Comparison of ENCODE assay signal across 12 mouse cellular contexts in genomic region chr4:59252386-59253054, GRCm38 (mm10).
DNase-seq lines count a peak whose midpoint lies in the region; ATAC-seq and TF ChIP-seq lines count a peak whose summit lies in the region.
"Had no signal": no experiment of that assay in that cellular context is flagged by ENCODE, and none has a peak within 500 bp of the region (broad histone marks: within the 10 kb centered on the region; RNA-seq: fewer than 3 reads in every experiment).

No protein-coding gene starts in this region.

- no peaks in the 10 kb centered on the region for H3K36me3 ChIP-seq in embryonic facial prominence, embryonic 13.5 days
- no peaks in the 10 kb centered on the region for H3K36me3 ChIP-seq in embryonic facial prominence, embryonic 10.5 days (replicated peaks)
- no peaks in the 10 kb centered on the region for H3K36me3 ChIP-seq in spleen, adult 2 months (ENCODE audit: control insufficient read depth, insufficient read depth, low read length)
- H3K36me3 ChIP-seq in lung, embryonic 15.5 days: no peaks in the 10 kb centered on the region
- no peaks in the 10 kb centered on the region for H3K36me3 ChIP-seq in stomach, postnatal 0 days (ENCODE audit: control insufficient read depth, insufficient read depth, low read length)
- H3K36me3 ChIP-seq in forebrain, embryonic 13.5 days (ENCODE audit: poor library complexity, severe bottlenecking): no peaks in the 10 kb centered on the region
- H3K36me3 ChIP-seq: embryonic facial prominence, embryonic 12.5 days had no signal

- ATAC-seq in embryonic facial prominence, embryonic 13.5 days (ENCODE audit: insufficient number of reproducible peaks, insufficient read depth, low FRiP score, low TSS enrichment, low read depth): no peak
- peak; percentile 35 for ATAC-seq in lung, embryonic 15.5 days (ENCODE audit: borderline replicate concordance, extremely low read depth, low FRiP score, low TSS enrichment)
- ATAC-seq in stomach, postnatal 0 days (ENCODE audit: low FRiP score, low TSS enrichment): peak; percentile 81
- ATAC-seq in forebrain, embryonic 13.5 days: no peak

- DNase-seq in embryonic facial prominence, embryonic 10.5 days (ENCODE audit: low spot score): no peak
- DNase-seq in spleen, adult 2 months (ENCODE audit: low read depth in 1 of 2, low spot score in 2 of 2): no peak
- DNase-seq in spleen, postnatal 4 days (ENCODE audit: low spot score in 2 of 2): no peak
- DNase-seq in stomach, postnatal 0 days (ENCODE audit: low spot score): peak; percentile 43
- no peak for DNase-seq in kidney, adult 11 months
- DNase-seq: adrenal gland, adult 8-10 months; cerebellum, postnatal 25 days; heart, postnatal 14 days had no signal

- no peak for TF ChIP-seq POLR2A in spleen, adult 2 months (IDR thresholded peaks at IDR 0.05; ENCODE audit: low read depth, low read length)

- H3K4me3 ChIP-seq in embryonic facial prominence, embryonic 13.5 days: no peak overlapping the region
- no peak overlapping the region for H3K4me3 ChIP-seq in embryonic facial prominence, embryonic 10.5 days
- no peak overlapping the region for H3K4me3 ChIP-seq in spleen, adult 2 months (ENCODE audit: extremely low read depth, insufficient read depth, insufficient read length)
- H3K4me3 ChIP-seq in lung, embryonic 15.5 days: no peak overlapping the region
- no peak overlapping the region for H3K4me3 ChIP-seq in stomach, postnatal 0 days (ENCODE audit: low read depth, low read length)
- no peak overlapping the region for H3K4me3 ChIP-seq in forebrain, embryonic 13.5 days
- H3K4me3 ChIP-seq: embryonic facial prominence, embryonic 12.5 days had no signal

- no peaks in the 10 kb centered on the region for H3K4me1 ChIP-seq in embryonic facial prominence, embryonic 13.5 days
- no peaks in the 10 kb centered on the region for H3K4me1 ChIP-seq in embryonic facial prominence, embryonic 10.5 days
- peaks cover 26% of the 10 kb centered on the region; the same call in 1 of the 2 replicates for H3K4me1 ChIP-seq in spleen, adult 2 months (ENCODE audit: control insufficient read depth, insufficient read depth, insufficient read length)
- peaks cover 9% of the 10 kb centered on the region; the same call in 1 of the 2 replicates for H3K4me1 ChIP-seq in lung, embryonic 15.5 days
- H3K4me1 ChIP-seq in stomach, postnatal 0 days (replicated peaks; ENCODE audit: control insufficient read depth, insufficient read depth): no peaks in the 10 kb centered on the region
- H3K4me1 ChIP-seq in forebrain, embryonic 13.5 days: no peaks in the 10 kb centered on the region
- H3K4me1 ChIP-seq: embryonic facial prominence, embryonic 12.5 days had no signal

- H3K4me2 ChIP-seq in embryonic facial prominence, embryonic 13.5 days: no peak overlapping the region
- H3K4me2 ChIP-seq in lung, embryonic 15.5 days: no peak overlapping the region
- no peak overlapping the region for H3K4me2 ChIP-seq in stomach, postnatal 0 days (replicated peaks; ENCODE audit: low read depth)
- H3K4me2 ChIP-seq in forebrain, embryonic 13.5 days: no peak overlapping the region
- H3K4me2 ChIP-seq: embryonic facial prominence, embryonic 12.5 days had no signal

- TF ChIP-seq CTCF in spleen, adult 2 months (IDR thresholded peaks at IDR 0.05; ENCODE audit: extremely low read depth, insufficient read depth, insufficient read length, insufficient replicate concordance): no peak
- no peak for TF ChIP-seq CTCF in stomach, postnatal 0 days (IDR thresholded peaks at IDR 0.05; ENCODE audit: low read depth)

- no peaks in the 10 kb centered on the region for H3K27me3 ChIP-seq in embryonic facial prominence, embryonic 13.5 days
- H3K27me3 ChIP-seq in embryonic facial prominence, embryonic 10.5 days (replicated peaks; ENCODE audit: low read depth, poor library complexity, severe bottlenecking): no peaks in the 10 kb centered on the region
- H3K27me3 ChIP-seq in spleen, adult 2 months (ENCODE audit: control insufficient read depth, insufficient read depth, low read length): no peaks in the 10 kb centered on the region
- H3K27me3 ChIP-seq in lung, embryonic 15.5 days: no peaks in the 10 kb centered on the region
- H3K27me3 ChIP-seq in stomach, postnatal 0 days (ENCODE audit: control insufficient read depth, insufficient read depth, low read length): no peaks in the 10 kb centered on the region
- no peaks in the 10 kb centered on the region for H3K27me3 ChIP-seq in forebrain, embryonic 13.5 days
- H3K27me3 ChIP-seq: embryonic facial prominence, embryonic 12.5 days had no signal

- WGBS in embryonic facial prominence, embryonic 13.5 days: 78% methylated on average over 6 of the region's 6 CpGs
- WGBS in embryonic facial prominence, embryonic 10.5 days: 80% methylated on average over 6 of the region's 6 CpGs
- 85% methylated on average over 6 of the region's 6 CpGs for WGBS in spleen, adult 2 months
- WGBS in lung, embryonic 15.5 days: 59% methylated on average over 6 of the region's 6 CpGs
- WGBS in stomach, postnatal 0 days: 47% methylated on average over 6 of the region's 6 CpGs
- WGBS in forebrain, embryonic 13.5 days: 77% methylated on average over 6 of the region's 6 CpGs

- H3K27ac ChIP-seq in embryonic facial prominence, embryonic 13.5 days: 0 out of 2 replicates have a peak overlapping the region, but pooled peaks have one; percentile 7
- H3K27ac ChIP-seq in embryonic facial prominence, embryonic 10.5 days (replicated peaks): no peak overlapping the region
- peak overlapping the region; percentile 76 for H3K27ac ChIP-seq in spleen, adult 2 months (ENCODE audit: insufficient read depth, low read length)
- peak overlapping the region; percentile 66 for H3K27ac ChIP-seq in lung, embryonic 15.5 days
- H3K27ac ChIP-seq in stomach, postnatal 0 days (replicated peaks): peak overlapping the region; percentile 86
- H3K27ac ChIP-seq in forebrain, embryonic 13.5 days: no peak overlapping the region
- H3K27ac ChIP-seq: embryonic facial prominence, embryonic 12.5 days had no signal

- no peak overlapping the region for H3K9ac ChIP-seq in embryonic facial prominence, embryonic 13.5 days
- H3K9ac ChIP-seq in lung, embryonic 15.5 days: no peak overlapping the region
- H3K9ac ChIP-seq in stomach, postnatal 0 days (ENCODE audit: low read length): no peak overlapping the region
- no peak overlapping the region for H3K9ac ChIP-seq in forebrain, embryonic 13.5 days
- H3K9ac ChIP-seq: embryonic facial prominence, embryonic 12.5 days had no signal

- peak; percentile 75 for TF ChIP-seq EP300 in stomach, postnatal 0 days (optimal IDR thresholded peaks at IDR 0.05)

- no peaks in the 10 kb centered on the region for H3K9me3 ChIP-seq in embryonic facial prominence, embryonic 13.5 days
- H3K9me3 ChIP-seq in embryonic facial prominence, embryonic 10.5 days: no peaks in the 10 kb centered on the region
- H3K9me3 ChIP-seq in lung, embryonic 15.5 days: no peaks in the 10 kb centered on the region
- H3K9me3 ChIP-seq in stomach, postnatal 0 days (ENCODE audit: control insufficient read depth, low read length): no peaks in the 10 kb centered on the region
- H3K9me3 ChIP-seq in forebrain, embryonic 13.5 days (replicated peaks): no peaks in the 10 kb centered on the region
- H3K9me3 ChIP-seq: embryonic facial prominence, embryonic 12.5 days had no signal

Comparison
In these comparisons a context has a peak if more than half of its experiments do, and no peak if none do; other contexts are left out.
1. H3K27ac ChIP-seq: peak in embryonic facial prominence, embryonic 13.5 days (single experiment), spleen, adult 2 months (single experiment), lung, embryonic 15.5 days (single experiment) and stomach, postnatal 0 days (single experiment); none in embryonic facial prominence, embryonic 10.5 days (single experiment) and forebrain, embryonic 13.5 days (single experiment).
2. ATAC-seq: peak in lung, embryonic 15.5 days (single experiment) and stomach, postnatal 0 days (single experiment); none in embryonic facial prominence, embryonic 13.5 days (single experiment) and forebrain, embryonic 13.5 days (single experiment).